Mouse (Mus musculus): ENCODE data around the gene Ect2l.

Gene Ect2l

DNA sequence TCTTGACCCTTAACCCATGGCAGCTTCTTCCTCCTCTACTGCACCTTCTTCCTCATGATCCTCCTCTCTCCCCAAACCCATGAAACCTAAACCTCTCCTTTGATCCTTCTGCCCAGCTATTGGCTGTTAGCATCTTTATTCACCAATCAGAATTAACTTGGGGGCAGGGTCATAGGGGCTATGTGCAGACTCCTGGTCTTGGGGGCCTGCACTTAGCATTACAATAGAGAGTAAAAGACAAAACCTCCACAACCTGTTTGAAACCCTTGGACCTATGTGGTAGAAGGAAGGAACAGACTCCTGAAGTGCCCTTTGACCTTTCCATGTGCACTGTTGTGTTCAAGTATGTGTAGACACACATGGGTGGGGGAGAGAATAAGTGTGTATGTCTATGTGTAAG, 120.0 kb downstream of the Ect2l start:
- in situ Hi-C loops (cut with MboI, MseI): no loop called here

DNA sequence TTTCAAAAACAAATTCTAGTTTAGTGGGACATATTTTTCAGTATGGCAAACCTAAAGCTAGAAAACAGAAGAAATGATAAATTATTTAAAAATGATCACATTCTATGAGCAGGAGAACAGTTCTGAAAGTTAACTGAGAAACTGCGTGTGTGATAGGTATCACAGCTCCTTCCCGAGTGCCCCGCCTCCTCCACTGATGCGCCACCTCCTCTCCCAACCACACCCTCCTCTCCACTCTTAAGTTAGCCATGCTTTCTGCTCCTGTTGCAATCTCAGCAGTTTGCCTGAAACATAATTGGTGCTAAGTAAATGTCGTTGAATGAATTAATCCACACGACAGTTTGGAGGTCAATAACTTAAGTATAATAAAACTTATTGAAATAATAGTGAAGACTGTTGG, 127.9 kb downstream of the Ect2l start:
- in situ Hi-C loops (cut with MboI, MseI): loop anchor here in 1 of 2 experiments (10.0 kb wide), 1 partner anchor 1052 kb away; no protein-coding TSS in a partner anchor

DNA sequence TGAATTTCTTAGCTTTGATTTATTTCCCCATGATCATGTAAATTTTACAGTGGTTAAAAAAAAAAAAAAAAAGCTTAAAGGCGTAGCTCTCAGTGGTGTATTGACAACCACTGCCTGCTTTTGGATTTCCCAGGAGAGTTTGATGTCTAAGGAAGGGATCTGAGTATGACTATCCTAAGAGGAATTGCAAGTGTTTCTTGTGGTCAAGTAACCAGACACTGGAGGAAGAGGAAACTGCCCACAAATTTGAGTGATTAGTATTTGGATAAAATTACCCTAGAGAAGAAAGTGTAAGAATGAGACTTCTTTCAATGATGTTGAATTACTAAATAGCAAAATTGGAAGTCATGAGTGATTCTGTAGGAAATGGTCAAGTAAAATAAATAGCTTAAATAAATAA, 129.2 kb downstream of the Ect2l start:
- in situ Hi-C loops (cut with MboI, MseI): loop anchor here in 1 of 2 experiments (10.0 kb wide), 1 partner anchor 1053 kb away; no protein-coding TSS in a partner anchor
